ENCODE assay signal across 17 mouse cellular contexts in the genomic region with DNA sequence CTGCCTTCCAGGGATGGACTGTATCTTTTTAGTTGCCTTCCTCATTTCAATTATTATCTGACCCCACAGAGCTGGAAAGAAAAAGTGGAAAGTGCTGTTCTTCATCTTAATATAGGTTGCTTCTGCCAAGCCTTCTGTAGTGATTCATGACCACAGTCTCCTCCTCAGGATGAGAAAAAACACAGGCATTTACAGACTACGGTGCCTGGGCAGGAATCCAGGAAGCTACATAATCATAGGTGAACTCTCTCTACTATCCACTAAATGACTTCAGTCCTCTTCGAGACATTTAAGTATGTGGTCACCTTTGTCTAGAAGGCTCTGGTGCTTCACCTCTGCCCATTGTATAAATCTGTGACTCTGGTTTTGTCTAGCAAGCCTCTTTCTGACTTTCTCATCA.
"Had no signal": no experiment of that assay in that cellular context is flagged by ENCODE, and none has a peak within 500 bp of the region (broad histone marks: within the 10 kb centered on the region; RNA-seq: fewer than 3 reads in every experiment).

No protein-coding gene starts in this region.

- H3K36me3 ChIP-seq: neural tube, embryonic 12.5 days; neural tube, embryonic 13.5 days; neural tube, embryonic 15.5 days; stomach, embryonic 15.5 days had no signal

- H3K4me2 ChIP-seq: neural tube, embryonic 12.5 days; neural tube, embryonic 13.5 days; neural tube, embryonic 15.5 days; stomach, embryonic 15.5 days had no signal

- H3K4me1 ChIP-seq: neural tube, embryonic 12.5 days; neural tube, embryonic 13.5 days; neural tube, embryonic 15.5 days; stomach, embryonic 15.5 days had no signal

- DNase-seq: retina, postnatal 1 day; right cerebral cortex, adult 18-20 months; right cerebral cortex, postnatal 14 days; right cerebral cortex, postnatal 25 days; right cerebral cortex, postnatal 4 days; spleen, adult 18-20 months; thymus, adult 18-20 months; thymus, adult 2 months; thymus, postnatal 14 days; thymus, postnatal 25 days; thymus, postnatal 36 days; thymus, postnatal 4 days had no signal

- H3K9me3 ChIP-seq: neural tube, embryonic 12.5 days; neural tube, embryonic 13.5 days; neural tube, embryonic 15.5 days; stomach, embryonic 15.5 days had no signal

- H3K27me3 ChIP-seq: neural tube, embryonic 12.5 days; neural tube, embryonic 13.5 days; neural tube, embryonic 15.5 days; stomach, embryonic 15.5 days had no signal

- H3K27ac ChIP-seq: neural tube, embryonic 12.5 days; neural tube, embryonic 13.5 days; neural tube, embryonic 15.5 days; stomach, embryonic 15.5 days; stomach, postnatal 0 days had no signal

- H3K4me3 ChIP-seq: neural tube, embryonic 12.5 days; neural tube, embryonic 13.5 days; neural tube, embryonic 15.5 days; stomach, embryonic 15.5 days had no signal

- H3K9ac ChIP-seq: neural tube, embryonic 12.5 days; neural tube, embryonic 13.5 days; neural tube, embryonic 15.5 days; stomach, embryonic 15.5 days had no signal
